Comparison of ENCODE assay signal across 14 mouse cellular contexts in the genomic region with DNA sequence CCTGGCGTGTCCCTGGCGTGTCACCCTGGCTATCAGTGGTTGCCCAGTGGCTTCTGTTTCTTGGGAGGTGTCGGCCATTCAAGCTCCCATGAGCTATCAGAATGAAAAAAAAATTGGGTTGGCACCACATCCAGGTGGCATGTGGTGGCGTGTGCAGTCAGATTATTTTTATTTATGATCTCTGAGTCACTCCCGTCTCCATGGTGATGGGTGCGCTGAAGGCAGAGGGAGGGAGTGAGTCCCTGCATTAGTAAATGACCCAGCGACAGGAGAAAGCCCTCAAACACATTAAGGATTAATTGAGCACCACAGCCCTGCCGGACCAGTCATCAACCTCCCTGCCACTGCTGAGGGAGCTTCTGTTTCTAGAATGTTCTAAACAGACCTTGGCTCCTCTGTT. TPM values are rescaled to one million over a fixed set of nuclear protein-coding genes. Genes with fewer than 3 reads are reported as not detected.
DNase-seq lines count a peak whose midpoint lies in the region; ATAC-seq lines count a peak whose summit lies in the region.
"Had no signal": no experiment of that assay in that cellular context is flagged by ENCODE, and none has a peak within 500 bp of the region (broad histone marks: within the 10 kb centered on the region; RNA-seq: fewer than 3 reads in every experiment).

No protein-coding gene starts in this region.

- no peaks in the 10 kb centered on the region for H3K36me3 ChIP-seq in forebrain, embryonic 15.5 days
- no peaks in the 10 kb centered on the region for H3K36me3 ChIP-seq in forebrain, embryonic 12.5 days (replicated peaks)
- no peaks in the 10 kb centered on the region for H3K36me3 ChIP-seq in hindbrain, embryonic 12.5 days
- H3K36me3 ChIP-seq: heart, embryonic 12.5 days; hindbrain, embryonic 13.5 days; neural tube, embryonic 15.5 days had no signal

- 62% methylated on average over 8 of the region's 8 CpGs for WGBS in forebrain, embryonic 15.5 days
- 72% methylated on average over 8 of the region's 8 CpGs for WGBS in forebrain, embryonic 12.5 days
- 70% methylated on average over 8 of the region's 8 CpGs for WGBS in hindbrain, embryonic 12.5 days

- H3K4me2 ChIP-seq in forebrain, embryonic 15.5 days (replicated peaks), result no peak overlapping the region
- H3K4me2 ChIP-seq in forebrain, embryonic 12.5 days, result no peak overlapping the region
- H3K4me2 ChIP-seq in hindbrain, embryonic 12.5 days (replicated peaks), result no peak overlapping the region
- H3K4me2 ChIP-seq: heart, embryonic 12.5 days; hindbrain, embryonic 13.5 days; neural tube, embryonic 15.5 days had no signal

- no peak for ATAC-seq in forebrain, embryonic 15.5 days (replicated peaks)
- ATAC-seq in forebrain, embryonic 12.5 days (ENCODE audit: low FRiP score), result no peak
- ATAC-seq in hematopoietic stem cell, adult 5-6 weeks (replicated peaks in 1 of 2; ENCODE audit: insufficient read depth in 1 of 2, low FRiP score in 2 of 2, low TSS enrichment in 1 of 2, low read depth in 1 of 2, poor library complexity in 2 of 2, severe bottlenecking in 2 of 2), result peak; percentile 43 to 48; a peak in 1 of 4 replicates
- ATAC-seq in hindbrain, embryonic 12.5 days (ENCODE audit: low FRiP score), result no peak

- H3K27ac ChIP-seq in forebrain, embryonic 15.5 days (replicated peaks), result 0 out of 2 replicates have a peak overlapping the region, but pooled peaks have one; percentile 27
- no peak overlapping the region for H3K27ac ChIP-seq in forebrain, embryonic 12.5 days
- H3K27ac ChIP-seq in hindbrain, embryonic 12.5 days, result no peak overlapping the region
- H3K27ac ChIP-seq: gastrocnemius, adult 2 months; hindbrain, embryonic 13.5 days; neural tube, embryonic 15.5 days had no signal

- peaks cover 6% of the 10 kb centered on the region for H3K4me1 ChIP-seq in forebrain, embryonic 15.5 days
- H3K4me1 ChIP-seq in forebrain, embryonic 12.5 days, result 0 out of 2 replicates have a peak, but pooled peaks cover 3% of the 10 kb centered on the region
- peaks cover 4% of the 10 kb centered on the region; the same call in 1 of the 2 replicates for H3K4me1 ChIP-seq in hindbrain, embryonic 12.5 days

- no peaks in the 10 kb centered on the region for H3K9me3 ChIP-seq in forebrain, embryonic 15.5 days
- no peaks in the 10 kb centered on the region for H3K9me3 ChIP-seq in forebrain, embryonic 12.5 days
- no peaks in the 10 kb centered on the region for H3K9me3 ChIP-seq in hindbrain, embryonic 12.5 days (replicated peaks)
- H3K9me3 ChIP-seq: heart, embryonic 12.5 days; hindbrain, embryonic 13.5 days; neural tube, embryonic 15.5 days had no signal

- H3K9ac ChIP-seq in forebrain, embryonic 15.5 days (replicated peaks), result no peak overlapping the region
- H3K9ac ChIP-seq in forebrain, embryonic 12.5 days, result no peak overlapping the region
- H3K9ac ChIP-seq in hindbrain, embryonic 12.5 days, result no peak overlapping the region
- H3K9ac ChIP-seq: heart, embryonic 12.5 days; hindbrain, embryonic 13.5 days; neural tube, embryonic 15.5 days had no signal

- no peak overlapping the region for H3K4me3 ChIP-seq in forebrain, embryonic 15.5 days
- no peak overlapping the region for H3K4me3 ChIP-seq in forebrain, embryonic 12.5 days (replicated peaks)
- no peak overlapping the region for H3K4me3 ChIP-seq in hindbrain, embryonic 12.5 days
- H3K4me3 ChIP-seq: gastrocnemius, adult 2 months; heart, embryonic 12.5 days; hindbrain, embryonic 13.5 days; neural tube, embryonic 15.5 days had no signal

- H3K27me3 ChIP-seq in forebrain, embryonic 15.5 days, result no peaks in the 10 kb centered on the region
- no peaks in the 10 kb centered on the region for H3K27me3 ChIP-seq in forebrain, embryonic 12.5 days
- no peaks in the 10 kb centered on the region for H3K27me3 ChIP-seq in hindbrain, embryonic 12.5 days
- H3K27me3 ChIP-seq: hindbrain, embryonic 13.5 days; neural tube, embryonic 15.5 days had no signal

- DNase-seq in right cerebral cortex, postnatal 10 days (ENCODE audit: low spot score in 2 of 2), result peak; percentile 53 to 73
- DNase-seq in right cerebral cortex, postnatal 4 days, result no peak
- DNase-seq in urinary bladder, postnatal 36 days (ENCODE audit: low spot score in 2 of 2), result peak; percentile 11 to 14
- DNase-seq: gastrocnemius, adult 2 months; kidney, adult 9 months; lung, adult 2 months; thymus, adult 18-20 months had no signal

RNA-seq across cellular contexts. Expression of gene Tmem132b, which starts 52.3 kb away (rescaled TPM):
- polyA plus RNA-seq in forebrain, embryonic 15.5 days (2015; fragmentation: Nextera tagmentation; extraction: Ambion mirVana), result 8.2 and 8.3 TPM in 2 replicates
- 1.6 and 1.8 TPM in 2 replicates for polyA plus RNA-seq in forebrain, embryonic 12.5 days (2016; fragmentation: Nextera tagmentation; extraction: Ambion mirVana)
- total RNA-seq in hematopoietic stem cell, adult 5-6 weeks (2017), result 0.13 and 0.25 TPM in 2 replicates
- polyA plus RNA-seq in hindbrain, embryonic 12.5 days (2016; fragmentation: Nextera tagmentation; extraction: Ambion mirVana), result 2.4 and 3.1 TPM in 2 replicates
- polyA plus RNA-seq: heart, embryonic 12.5 days had no signal

Comparison
In these comparisons a context has a peak if more than half of its experiments do, and no peak if none do; other contexts are left out.
1. ATAC-seq: peak in hematopoietic stem cell, adult 5-6 weeks (2 of 2); none in forebrain, embryonic 15.5 days (single experiment), forebrain, embryonic 12.5 days (single experiment) and hindbrain, embryonic 12.5 days (single experiment).